Mouse (Mus musculus) E14TG2a.4 (cell line): ENCODE measurements at regions not wholly inside any gene's neighbourhood (a gene's known extent, or its start where the extent isn't known, plus 50 kb on each side); places are given as distances from the start of the nearest gene placed in this dataset.
"Not testable (repeated sequence)": the region's sequence is repeated elsewhere in the genome, so short reads cannot be mapped to it uniquely, and the experiment has no call there.

Experiments used
- H3K27me3 ChIP-seq: 2 replicates; pipeline ENCODE4 v1.6.1; 2014; ENCODE audit warnings: low read length, control low read depth; ENCODE audit not compliant: insufficient read depth
- H3K36me3 ChIP-seq: 2 replicates; pipeline ENCODE4 v1.6.1; 2014; ENCODE audit warnings: low read length, control low read depth; ENCODE audit not compliant: insufficient read depth
- H3K4me1 ChIP-seq: replicated peaks from 2 replicates; pipeline ENCODE4 v1.6.1; 2014; ENCODE audit warnings: low read depth, low read length, control low read depth
- H3K4me3 ChIP-seq: replicated peaks from 2 replicates; pipeline ENCODE4 v1.5.1; 2014; ENCODE audit warnings: mild to moderate bottlenecking, low read length
- H3K9me3 ChIP-seq: 2 replicates; pipeline ENCODE4 v1.6.1; 2014; ENCODE audit warnings: low read length, control low read depth
- CTCF ChIP-seq: conservative IDR thresholded peaks from 2 replicates; pipeline ENCODE4 v1.5.1; 2014; ENCODE audit warnings: low read length
- NANOG ChIP-seq: IDR thresholded peaks from 2 replicates; pipeline ENCODE4 v1.6.1; 2014; ENCODE audit warnings: borderline replicate concordance, low read length, mixed read lengths
- POU5F1 ChIP-seq: IDR thresholded peaks from 2 replicates; pipeline ENCODE4 v1.6.1; 2014; ENCODE audit warnings: low read length, borderline replicate concordance

DNA sequence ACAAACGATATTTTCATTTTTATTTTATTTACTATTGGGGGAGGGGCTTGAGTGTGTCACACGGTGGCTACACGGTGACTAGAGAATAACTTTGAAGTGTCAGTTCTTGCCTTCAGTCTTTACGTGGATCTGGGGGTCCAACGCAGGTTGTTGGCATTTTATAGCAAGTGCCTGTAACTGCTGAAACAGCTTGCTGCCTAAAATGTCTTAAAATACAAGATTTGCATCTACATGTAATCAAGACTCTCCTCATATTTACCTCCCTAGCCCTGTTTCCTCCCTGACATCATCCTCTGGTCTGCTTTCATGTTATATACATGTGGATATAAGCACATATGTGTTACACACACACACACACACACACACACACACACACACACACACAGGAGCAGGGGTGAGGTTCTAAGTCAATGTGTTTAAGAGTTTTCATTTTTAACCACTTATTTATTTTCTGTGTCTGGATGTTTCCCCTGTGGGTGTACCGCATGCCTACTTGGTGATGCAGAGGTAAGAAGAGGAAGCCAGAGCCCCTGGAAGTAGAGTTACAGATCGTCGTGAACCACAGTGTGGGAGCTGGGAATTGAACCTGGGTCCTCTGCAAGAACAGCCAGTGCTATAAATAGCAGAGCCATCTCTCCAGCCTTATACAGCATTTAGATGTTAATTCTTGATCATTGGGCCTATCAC, 119.5 kb upstream of the Cpsf6 start:
- TF ChIP-seq NANOG = no peak
- no peak for TF ChIP-seq POU5F1
- TF ChIP-seq CTCF = no peak
- Histone ChIP-seq H3K4me3 (no peak overlapping the region), H3K36me3 (no peaks in the 10 kb centered on the region), H3K27me3 (peaks cover 28% of the 10 kb centered on the region), H3K4me1 (peaks cover 12% of the 10 kb centered on the region), H3K9me3 (no peaks in the 10 kb centered on the region)

DNA sequence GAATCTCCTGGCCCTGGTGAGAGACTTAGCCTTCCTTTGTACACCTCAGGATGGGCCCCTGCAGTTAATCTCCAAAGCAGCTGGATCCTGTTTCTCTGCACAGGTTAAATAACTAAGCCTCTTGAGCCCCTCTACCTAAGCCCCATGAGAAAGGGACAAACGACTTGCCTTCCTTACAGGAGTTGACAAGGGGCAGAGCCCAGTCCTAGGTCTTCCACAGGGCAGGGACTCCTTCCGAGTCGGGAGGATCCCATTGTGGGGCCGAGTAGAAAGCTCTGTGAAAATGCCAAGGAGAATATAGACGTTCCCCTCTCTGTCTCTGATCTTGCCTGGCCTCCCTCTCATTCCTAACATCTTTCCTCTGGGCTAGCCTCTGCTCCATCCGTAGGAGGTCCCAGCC, 118.7 kb upstream of the Cpsf6 start:
- no peak overlapping the region for H3K4me3 ChIP-seq
- TF ChIP-seq NANOG (no peak), CTCF (no peak), POU5F1 (no peak)
- peaks cover 14% of the 10 kb centered on the region for H3K4me1 ChIP-seq
- H3K9me3 ChIP-seq = no peaks in the 10 kb centered on the region
- no peaks in the 10 kb centered on the region for H3K36me3 ChIP-seq
- H3K27me3 ChIP-seq = peaks cover 29% of the 10 kb centered on the region

DNA sequence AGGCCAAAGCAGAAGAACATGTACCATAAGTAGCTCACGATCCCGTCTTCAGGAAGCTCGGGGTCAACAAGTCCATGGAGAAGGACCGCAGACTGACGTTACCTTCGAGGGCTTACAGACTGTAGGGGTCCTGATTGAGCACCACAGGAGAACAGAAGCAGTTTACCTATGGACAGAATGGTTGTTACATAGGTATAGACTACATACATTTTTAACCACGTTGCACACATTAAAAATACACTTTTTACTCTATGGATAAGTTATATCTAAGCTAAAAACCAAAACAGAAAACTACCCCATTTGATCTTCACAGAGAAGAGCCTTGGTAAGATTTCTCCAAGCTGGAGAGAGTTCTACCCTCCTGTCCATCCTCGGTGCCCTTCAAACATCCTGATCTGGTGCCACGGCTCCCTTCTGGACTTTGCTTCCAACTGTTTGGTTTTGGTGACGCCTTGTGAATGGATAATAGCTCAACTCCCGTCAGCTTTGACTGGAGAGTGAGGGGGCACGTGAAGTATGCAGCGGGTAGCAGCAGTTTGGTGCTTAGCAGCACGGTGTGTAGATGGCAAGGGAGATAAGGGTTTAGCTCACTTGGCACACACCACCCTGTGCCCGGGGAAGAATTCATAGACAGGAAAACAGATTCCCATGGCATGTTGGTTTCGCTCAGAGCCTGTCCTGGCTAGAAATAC, 117.9 kb upstream of the Cpsf6 start:
- peaks cover 14% of the 10 kb centered on the region for H3K4me1 ChIP-seq
- peaks cover 25% of the 10 kb centered on the region for H3K27me3 ChIP-seq
- H3K36me3 ChIP-seq = no peaks in the 10 kb centered on the region
- no peak overlapping the region for H3K4me3 ChIP-seq
- no peaks in the 10 kb centered on the region for H3K9me3 ChIP-seq
- TF ChIP-seq CTCF = no peak
- TF ChIP-seq POU5F1 = no peak
- no peak for TF ChIP-seq NANOG

DNA sequence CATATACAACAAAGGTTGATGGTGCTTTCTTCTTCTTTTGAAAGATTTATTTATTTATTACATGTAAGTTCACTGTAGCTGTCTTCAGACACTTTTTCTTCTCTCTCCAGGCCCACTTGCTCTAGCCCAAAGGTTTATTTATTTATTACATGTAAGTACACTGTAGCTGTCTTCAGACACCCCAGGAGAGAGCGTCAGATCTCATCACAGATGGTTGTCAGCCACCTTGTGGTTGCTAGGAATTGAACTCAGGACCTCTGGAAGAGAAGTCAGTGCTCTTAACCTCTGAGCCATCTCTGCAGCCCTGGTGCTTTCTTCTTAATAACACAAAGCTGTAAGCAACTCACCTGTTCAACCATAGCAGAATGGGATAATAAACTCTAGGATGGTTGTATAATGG, 117.3 kb upstream of the Cpsf6 start:
- Histone ChIP-seq H3K27me3 (peaks cover 22% of the 10 kb centered on the region), H3K4me1 (peaks cover 14% of the 10 kb centered on the region)
- H3K36me3 ChIP-seq, H3K4me3 ChIP-seq, H3K9me3 ChIP-seq: not testable (repeated sequence)

DNA sequence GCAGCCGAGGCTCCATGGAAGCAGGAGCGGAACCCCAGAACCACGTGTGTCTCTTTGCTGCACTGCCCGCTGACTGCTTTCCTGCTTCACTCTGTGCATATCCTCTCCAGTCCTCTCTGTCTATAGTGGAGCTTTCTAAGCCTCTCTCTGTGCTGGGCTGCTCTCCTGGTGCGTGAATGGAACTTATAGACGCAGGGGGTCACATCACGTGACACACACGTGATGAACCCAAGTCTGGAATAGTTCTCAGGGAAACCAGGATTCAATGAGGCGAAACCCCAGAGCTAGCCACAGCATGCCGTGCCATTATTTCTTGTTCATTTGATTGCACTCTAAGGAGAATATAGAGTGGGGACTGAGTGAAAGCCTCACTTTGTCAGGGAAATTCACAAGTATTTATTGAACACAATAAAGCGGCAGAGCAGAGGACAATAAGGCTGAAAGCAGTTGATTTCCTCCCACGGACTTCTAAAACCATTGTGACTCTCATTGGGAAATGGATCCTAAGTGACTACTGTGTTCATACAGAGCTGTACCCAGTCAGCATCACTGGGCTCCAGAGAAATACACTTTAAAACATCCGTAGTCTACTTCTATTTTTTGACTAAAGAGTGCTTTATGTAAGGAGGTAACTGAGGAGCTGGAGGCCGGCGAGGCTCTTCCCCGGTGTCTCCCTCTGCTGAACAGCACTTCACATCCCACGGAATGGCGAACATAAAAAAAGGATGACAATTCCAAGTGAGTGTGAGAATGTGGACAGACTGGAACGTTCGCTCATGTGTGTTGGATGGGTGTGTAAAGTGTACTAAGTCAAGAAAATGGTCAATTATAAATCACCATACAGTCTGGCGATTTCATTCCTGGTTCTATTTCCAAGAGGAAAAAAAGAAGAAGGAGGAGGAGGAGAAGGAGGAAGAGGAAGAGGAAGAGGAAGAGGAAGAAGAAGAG, 116.5 kb upstream of the Cpsf6 start:
- Histone ChIP-seq H3K4me3 (no peak overlapping the region), H3K36me3 (no peaks in the 10 kb centered on the region), H3K4me1 (peaks cover 14% of the 10 kb centered on the region), H3K9me3 (0 out of 2 replicates have a peak, but pooled peaks cover 6% of the 10 kb centered on the region), H3K27me3 (peaks cover 22% of the 10 kb centered on the region)
- TF ChIP-seq CTCF (no peak), NANOG (no peak; the same call in 1 of the 2 replicates), POU5F1 (no peak)

DNA sequence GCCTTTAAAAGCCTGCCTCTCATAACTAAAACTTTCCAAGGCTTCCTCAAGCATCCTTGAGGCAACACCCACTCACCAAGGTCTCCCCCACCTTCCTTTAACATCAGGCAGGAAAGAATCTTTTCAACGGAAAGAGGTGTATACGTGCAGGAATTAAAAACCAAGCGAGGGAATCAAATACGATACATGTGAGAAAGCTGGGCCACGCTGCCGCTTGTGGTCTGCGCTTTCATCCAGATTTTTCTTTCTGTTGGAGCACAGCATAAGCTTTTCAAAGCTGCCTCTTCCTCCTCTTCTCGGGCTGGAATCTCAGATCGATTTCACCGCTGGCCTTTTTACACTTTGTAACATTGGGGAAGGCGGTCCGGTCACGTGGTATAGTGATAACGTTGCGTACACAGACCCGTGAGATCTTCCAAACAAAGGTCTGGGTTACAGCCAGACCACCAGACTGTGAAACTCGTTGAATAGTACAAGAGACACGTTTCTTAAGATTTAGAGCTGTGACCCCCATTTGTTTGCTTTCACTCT, 114.4 kb upstream of the Cpsf6 start:
- H3K9me3 ChIP-seq = 0 out of 2 replicates have a peak, but pooled peaks cover 6% of the 10 kb centered on the region
- H3K4me1 ChIP-seq = peaks cover 14% of the 10 kb centered on the region
- H3K27me3 ChIP-seq = peaks cover 22% of the 10 kb centered on the region
- no peak overlapping the region for H3K4me3 ChIP-seq
- no peaks in the 10 kb centered on the region for H3K36me3 ChIP-seq
- TF ChIP-seq POU5F1 (no peak), CTCF (no peak), NANOG (no peak)

DNA sequence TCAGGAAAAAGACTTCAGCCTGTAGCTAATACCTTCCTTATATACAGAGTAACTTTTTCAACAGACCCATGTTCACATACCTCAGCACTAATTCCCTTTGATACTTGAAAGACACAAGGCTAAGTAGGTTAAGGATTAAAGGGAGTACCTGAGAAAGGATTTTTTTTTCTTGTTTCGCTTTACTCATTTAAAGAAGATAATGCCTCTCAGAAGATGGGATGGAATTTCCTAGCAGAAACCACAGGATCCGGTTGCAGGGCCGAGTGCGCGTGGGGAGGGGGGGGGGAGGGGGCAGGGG, 114.0 kb upstream of the Cpsf6 start:
- no peak overlapping the region for H3K4me3 ChIP-seq
- 0 out of 2 replicates have a peak, but pooled peaks cover 6% of the 10 kb centered on the region for H3K9me3 ChIP-seq
- no peak for TF ChIP-seq CTCF
- TF ChIP-seq NANOG = no peak
- no peak for TF ChIP-seq POU5F1
- H3K36me3 ChIP-seq = no peaks in the 10 kb centered on the region
- peaks cover 22% of the 10 kb centered on the region for H3K27me3 ChIP-seq
- H3K4me1 ChIP-seq = peaks cover 14% of the 10 kb centered on the region

DNA sequence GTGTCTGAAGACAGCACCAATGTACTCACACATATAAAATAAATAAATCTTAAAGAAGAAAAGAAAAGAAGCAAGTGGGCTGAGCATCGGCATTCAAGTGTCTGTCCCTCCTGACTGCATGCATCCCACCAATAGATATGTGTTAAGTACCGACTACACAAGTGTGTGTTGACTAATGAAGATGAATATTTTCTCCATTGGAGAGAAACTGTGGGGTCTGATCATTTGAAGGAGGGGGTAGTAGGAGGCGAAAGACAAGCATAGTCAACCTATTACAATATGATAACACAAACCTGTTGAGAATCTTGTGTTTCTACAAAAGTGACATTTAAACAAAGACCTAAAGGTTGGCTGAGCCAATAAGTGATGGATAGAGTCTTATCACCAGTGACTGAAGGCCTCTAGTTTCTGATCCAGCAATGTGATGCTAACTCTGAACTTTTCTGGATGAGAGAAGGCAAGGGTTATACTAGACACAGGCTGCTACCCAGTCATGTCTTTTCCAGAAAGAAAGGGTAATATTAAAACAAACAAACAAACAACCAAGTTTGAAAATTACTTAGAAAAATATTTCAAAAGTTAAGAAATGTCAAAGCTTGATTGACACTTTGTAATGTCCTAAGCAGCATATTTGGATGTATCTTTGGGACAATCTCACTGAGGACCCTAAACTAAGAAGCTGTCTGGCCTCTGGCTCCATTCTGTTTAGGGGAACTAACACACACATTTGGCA, 113.4 kb upstream of the Cpsf6 start:
- Histone ChIP-seq H3K36me3 (no peaks in the 10 kb centered on the region), H3K27me3 (peaks cover 18% of the 10 kb centered on the region), H3K4me3 (no peak overlapping the region), H3K4me1 (peaks cover 10% of the 10 kb centered on the region; the same call in 1 of the 2 replicates), H3K9me3 (0 out of 2 replicates have a peak, but pooled peaks cover 6% of the 10 kb centered on the region)
- TF ChIP-seq NANOG (no peak), POU5F1 (no peak), CTCF (no peak)
